Mouse (Mus musculus): ENCODE data around the gene Lama5.

Lama5 gene

DNA sequence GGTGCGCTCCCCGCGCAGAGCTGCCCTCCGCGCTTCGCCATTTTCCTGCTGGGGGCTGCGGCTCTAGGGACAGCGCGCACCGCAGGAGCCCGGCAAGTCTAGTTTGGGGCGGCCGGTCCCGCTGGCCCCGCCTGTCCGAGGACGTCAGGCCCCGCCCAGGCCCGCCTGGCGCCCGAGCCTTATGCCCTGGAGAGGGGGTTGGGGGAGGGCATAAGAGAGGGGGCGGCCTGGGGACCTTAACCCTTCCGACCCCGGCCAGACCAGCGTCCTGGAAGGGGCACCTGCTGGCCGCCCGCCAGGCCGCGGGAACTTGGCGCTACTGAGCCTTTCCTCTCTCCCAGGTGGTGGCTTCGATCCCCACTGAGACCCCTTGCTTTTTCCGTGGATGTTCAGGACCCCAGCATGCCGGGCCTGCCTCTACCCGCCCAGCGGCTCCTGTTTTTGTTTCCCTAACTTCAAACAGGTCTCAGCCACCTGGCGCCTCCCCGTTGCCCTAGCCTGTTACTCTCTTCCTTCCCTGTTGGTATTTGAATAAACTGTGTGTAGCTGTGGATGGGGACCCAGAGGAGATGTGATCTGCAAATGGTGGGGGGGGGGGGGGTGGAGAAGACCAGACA is at the start of gene Lama5:
TSS of gene Lama5 (minus strand) at position 98 of the 617 bp plus-strand sequence.
- in situ Hi-C loops (cut with MboI, MseI): loop anchor here (10.0 kb wide), 1 partner anchor 1539 kb away; the partner anchor contains the start of gene Myt1

DNA sequence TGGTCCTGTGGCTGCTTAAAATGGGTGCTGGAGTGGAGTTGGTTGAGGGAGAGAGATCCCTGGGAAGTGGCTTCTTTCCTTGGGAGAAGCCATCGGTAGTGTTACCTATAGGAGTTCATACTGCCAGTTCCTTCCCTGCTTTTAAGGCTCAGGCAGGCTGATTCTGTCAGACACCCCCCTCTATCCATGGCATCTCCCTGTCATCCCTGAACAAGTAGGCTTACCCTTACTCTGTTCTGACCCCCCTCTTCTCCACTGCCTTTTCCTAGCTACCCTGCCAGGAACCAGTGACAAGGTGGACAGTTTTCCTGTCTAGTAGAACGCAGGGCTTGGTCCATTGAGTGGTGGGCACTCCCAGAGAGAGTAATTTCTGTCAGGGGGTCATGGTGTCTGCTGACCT is 48.9 kb upstream of the Lama5 start:
- in situ Hi-C loops (cut with MboI, MseI): loop anchor here (5.0 kb wide), 1 partner anchor 308 kb away; the partner anchor contains the start of gene Mrgbp

DNA sequence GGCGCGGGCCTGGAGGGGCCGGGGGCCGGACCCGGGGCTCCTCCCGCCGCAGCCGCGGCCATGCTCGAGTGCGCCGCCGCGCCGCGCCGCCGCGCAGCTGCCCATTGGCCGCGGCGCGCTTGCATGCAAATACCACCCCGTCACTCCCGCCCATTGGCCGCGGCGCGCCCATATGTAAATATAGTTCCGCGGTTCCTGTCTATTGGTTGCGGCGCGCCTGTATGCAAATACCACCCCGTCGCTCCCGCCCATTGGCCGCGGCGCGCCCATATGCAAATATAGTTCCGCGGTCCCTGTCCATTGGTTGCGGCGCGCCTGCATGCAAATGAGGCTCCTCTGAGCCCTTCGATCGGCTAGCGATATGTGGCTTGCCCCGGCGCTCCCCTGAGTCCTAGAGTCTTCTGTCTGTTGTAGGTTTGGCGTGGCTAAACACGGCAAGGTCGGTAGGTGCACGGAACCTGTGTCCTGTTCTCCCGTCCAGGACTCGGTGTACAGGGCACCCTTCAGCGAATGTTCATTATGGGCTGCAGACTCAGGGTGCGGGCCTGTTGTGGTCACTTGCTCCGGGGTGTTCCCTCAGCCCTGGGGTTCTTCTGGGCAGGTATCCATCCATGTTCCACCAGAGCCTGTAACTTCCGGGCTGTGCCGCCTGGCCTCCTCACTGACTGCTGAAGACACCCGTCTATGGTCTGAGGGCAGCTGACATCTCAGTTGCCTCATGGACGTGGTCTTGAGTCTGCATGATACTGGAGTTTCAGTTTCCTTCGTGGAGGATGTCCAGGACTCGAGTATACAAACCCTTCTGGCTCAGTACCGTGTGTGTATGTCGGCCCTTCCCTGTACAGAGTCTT is 48.0 kb upstream of the Lama5 start, which contains the start of gene Cables2:
TSS of gene Cables2 (minus strand) at position 103 of the 851 bp plus-strand sequence.
- in situ Hi-C loops (cut with MboI, MseI): loop anchor here (5.0 kb wide), 1 partner anchor 309 kb away; the partner anchor contains the start of gene Mrgbp

DNA sequence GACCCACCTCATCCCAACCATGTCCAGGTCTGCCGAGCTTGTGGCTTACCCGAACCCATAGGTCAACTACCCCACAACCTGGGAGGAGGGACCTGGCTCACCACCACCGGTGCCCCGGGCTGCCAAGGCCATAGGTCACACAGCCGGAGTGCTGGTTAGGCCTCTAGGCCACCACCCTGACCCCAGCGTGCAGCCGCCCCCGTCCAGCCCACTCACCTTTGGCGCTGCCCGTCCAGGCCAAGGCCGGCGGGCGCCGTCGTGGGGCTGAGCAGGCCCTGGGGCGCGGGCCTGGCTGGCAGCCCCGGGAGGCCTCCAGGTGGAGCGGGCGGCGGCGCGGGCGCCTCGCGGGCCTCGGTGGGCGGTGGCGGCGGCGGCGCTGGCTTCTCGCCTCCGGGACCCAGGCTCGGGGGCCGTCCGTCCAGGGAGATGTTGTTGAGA is 47.2 kb upstream of the Lama5 start:
- in situ Hi-C loops (cut with MboI, MseI): loop anchor here (5.0 kb wide), 1 partner anchor 309 kb away; the partner anchor contains the start of gene Mrgbp

DNA sequence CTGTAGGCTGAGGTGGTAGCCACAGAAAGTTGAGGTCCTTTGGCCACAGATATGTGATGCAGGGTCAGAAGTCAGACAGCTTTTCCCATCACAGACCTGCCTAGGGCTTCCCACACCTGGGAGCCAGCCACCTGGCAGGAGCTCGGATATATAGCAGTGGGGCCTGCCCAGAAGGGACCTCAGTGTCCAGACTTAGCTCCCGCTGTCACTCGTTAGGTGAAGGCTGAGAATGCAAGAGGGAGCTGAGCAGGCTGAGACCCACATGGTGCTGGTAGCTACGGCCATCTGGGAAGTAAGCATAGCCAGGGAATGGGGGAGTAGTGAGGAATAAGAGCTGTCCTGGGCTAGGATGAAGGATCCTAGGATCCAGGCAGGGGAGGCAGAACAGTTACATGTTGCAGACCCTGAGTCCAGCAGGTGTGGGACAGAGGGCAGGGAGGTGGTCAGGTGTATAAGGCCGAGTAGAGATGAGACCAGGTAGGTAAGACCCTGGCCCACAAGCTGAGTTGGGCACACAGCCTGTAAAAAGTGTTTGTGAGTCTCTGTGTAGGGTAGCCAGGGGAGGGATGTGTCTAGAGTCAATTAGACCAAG is 46.2 kb upstream of the Lama5 start:
- in situ Hi-C loops (cut with MboI, MseI): loop anchor here (5.0 kb wide), 1 partner anchor 310 kb away; the partner anchor contains the start of gene Mrgbp

DNA sequence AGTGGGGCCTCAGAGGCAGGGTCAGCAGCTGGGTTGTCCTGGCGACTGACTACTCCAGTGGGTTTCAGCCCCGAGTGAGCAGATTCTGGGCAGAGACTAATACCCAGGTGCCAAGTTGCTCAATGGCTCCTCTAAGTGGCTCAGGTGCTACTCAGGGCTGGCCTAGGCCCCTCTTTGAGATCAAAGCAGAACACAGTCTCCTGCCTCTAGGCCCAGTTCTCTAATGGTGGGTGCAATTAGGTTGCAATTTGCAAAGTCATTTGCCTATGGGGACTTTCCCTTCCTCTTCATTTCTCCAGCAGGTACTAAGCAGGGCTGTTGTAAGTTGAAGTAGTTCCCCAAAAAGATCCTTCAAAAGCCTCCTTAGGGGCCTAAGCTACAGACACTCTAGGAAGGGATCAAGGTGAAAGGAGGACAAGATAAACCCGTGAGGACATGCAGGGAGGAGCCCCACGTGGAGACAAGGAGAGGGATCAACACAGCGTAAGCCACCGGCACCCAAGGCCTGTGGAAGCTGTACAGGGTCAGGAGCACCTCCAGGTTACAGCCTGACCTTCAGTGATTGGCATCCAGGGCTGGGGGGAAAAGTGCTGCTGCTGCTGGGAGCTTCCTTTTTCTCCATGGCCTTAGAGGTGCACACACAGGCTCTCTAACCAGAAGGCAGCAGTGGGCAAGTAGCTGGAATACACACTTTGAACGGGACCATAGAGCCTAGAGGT is 45.0 kb upstream of the Lama5 start:
- in situ Hi-C loops (cut with MboI, MseI): loop anchor here (5.0 kb wide), 1 partner anchor 312 kb away; the partner anchor contains the start of gene Mrgbp

DNA sequence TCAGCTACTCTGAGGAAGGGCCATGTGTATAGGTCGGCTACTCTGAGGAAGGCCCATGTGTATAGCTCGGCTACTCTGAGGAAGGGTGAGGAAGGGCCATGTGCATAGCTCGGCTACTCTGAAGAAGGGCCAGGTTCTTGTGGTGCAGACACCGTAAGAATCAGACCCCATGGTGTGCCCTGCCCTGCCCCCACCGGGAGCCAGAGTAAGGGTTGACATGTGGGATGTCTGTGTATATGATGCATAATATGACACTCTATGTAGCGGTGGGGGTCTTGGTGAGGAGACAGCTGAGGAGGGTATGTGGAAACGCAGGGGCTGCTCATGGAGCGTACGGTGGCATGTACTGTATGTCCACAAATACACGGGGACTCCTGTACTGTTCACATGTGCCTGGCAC is 43.7 kb upstream of the Lama5 start:
- in situ Hi-C loops (cut with MboI, MseI): no loop called here

DNA sequence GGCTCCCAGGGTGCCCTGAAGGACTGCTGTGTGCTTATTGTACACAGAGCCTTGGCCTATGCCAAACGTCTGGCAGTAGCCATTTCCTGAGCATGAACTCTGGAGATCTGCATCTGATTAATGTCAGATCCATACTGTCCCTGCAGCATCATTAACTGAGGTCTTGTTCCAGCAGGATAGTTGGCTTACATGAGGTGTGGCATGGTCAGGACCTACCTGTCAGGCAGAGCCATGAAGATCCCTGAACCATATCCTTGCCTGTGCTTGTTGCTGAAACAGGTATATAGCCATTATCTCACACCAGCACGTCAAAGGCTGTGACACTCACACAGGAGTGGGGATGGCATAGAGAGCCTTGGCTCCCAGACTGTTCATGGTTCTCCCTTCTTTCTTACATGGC is 42.3 kb upstream of the Lama5 start:
- in situ Hi-C loops (cut with MboI, MseI): no loop called here

DNA sequence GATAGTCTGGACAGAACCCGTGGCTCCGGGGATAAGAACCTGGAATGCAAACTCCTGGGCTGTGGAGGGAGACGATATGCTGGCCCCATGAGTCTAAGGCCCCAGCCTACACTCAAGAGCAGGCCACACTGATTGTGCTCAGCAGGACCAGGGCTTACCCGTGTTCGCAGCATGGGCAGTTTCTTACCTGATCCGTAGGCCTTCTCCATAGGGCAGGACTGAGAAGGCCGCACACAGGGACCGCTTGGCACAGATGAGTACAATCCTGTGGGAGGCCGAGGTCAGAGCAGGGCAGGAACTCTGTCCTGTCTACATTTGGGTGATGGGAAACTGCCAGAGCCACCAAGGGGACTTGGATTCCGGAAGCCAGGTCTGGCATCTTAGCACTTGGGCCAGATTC is 37.2 kb upstream of the Lama5 start:
- in situ Hi-C loops (cut with MboI, MseI): loop anchor here (5.0 kb wide), 1 partner anchor 301 kb away; no protein-coding TSS in a partner anchor

DNA sequence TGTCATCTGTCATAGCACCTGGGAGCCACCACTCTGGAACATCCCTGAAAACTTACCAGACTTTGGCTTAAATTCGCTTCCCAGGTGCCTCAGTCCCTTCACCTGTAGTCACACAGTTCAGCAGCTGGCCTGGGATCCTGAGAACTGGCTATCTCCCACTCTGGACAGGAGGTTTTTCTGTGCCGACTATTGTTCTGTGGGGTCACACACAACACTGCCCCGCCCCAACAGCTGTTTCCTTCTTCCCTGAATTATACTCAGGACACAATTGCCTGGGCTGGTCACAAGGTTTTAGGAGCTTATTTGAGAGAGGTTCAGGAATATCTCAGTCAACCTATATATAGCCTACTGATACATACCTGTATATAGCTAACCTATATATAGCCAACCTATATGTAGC is 36.8 kb upstream of the Lama5 start:
- in situ Hi-C loops (cut with MboI, MseI): loop anchor here (5.0 kb wide), 1 partner anchor 300 kb away; no protein-coding TSS in a partner anchor

DNA sequence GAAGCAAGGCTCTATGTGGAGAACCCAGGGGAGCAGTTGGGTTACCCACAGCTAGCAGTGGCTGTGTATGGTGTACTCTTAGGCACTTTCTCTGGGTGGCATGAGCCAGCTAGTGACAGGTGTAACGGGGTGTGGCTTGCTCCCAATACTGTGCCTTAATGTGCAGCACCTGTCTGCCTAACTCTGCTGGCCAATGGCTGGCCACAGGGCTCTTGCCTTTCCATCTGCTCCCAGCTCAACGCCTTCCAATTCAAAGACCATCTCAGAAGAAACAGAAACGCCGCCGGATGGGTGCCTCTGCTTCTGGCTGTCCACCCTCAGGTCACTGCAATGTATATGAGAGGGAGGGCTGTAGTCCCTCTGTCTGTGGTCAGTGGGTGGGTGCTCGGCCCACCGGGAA is 36.2 kb upstream of the Lama5 start:
- in situ Hi-C loops (cut with MboI, MseI): loop anchor here (5.0 kb wide), 1 partner anchor 300 kb away; no protein-coding TSS in a partner anchor

DNA sequence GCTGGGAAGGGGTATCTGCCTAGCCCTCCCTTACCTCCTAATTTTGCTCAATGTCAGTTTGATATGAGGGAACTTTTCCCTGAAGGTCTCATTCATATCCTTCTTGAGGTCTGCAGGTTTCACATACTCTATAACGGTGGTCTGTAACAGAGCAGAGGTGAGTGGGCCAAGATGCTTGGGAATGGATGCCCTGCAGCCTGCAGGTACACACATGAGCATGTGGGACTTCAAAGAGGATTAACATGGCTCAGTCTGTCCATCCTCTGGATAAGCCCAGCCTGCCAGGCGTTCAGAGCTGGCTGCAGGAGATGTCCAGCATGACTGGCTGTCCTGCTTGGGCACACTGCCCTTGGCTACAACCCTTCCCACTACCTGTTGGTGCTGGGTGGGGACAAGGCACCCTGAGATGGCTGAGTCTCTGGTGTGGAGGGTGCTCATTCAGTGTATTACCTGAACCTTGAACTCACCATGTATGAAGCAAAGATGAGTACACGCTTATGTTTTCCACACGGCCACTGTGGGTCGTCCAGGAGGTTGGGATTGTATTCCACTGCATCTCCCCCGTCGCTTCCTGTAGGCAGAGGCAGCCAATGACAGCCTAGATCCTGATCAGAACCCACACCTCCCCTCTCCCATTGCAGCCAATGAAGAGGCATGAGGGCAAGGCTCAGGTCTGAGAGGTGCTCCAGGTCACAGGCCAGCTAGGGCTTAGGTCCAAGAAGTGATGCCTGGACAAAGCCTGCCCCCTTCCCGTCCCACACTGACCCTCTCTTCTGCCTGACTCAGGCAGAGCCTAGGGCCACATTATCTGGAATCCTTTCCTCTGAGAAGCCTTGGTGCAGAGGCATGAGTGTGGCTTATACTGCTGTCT is 35.2 kb upstream of the Lama5 start:
- in situ Hi-C loops (cut with MboI, MseI): loop anchor here (5.0 kb wide), 1 partner anchor 299 kb away; no protein-coding TSS in a partner anchor

DNA sequence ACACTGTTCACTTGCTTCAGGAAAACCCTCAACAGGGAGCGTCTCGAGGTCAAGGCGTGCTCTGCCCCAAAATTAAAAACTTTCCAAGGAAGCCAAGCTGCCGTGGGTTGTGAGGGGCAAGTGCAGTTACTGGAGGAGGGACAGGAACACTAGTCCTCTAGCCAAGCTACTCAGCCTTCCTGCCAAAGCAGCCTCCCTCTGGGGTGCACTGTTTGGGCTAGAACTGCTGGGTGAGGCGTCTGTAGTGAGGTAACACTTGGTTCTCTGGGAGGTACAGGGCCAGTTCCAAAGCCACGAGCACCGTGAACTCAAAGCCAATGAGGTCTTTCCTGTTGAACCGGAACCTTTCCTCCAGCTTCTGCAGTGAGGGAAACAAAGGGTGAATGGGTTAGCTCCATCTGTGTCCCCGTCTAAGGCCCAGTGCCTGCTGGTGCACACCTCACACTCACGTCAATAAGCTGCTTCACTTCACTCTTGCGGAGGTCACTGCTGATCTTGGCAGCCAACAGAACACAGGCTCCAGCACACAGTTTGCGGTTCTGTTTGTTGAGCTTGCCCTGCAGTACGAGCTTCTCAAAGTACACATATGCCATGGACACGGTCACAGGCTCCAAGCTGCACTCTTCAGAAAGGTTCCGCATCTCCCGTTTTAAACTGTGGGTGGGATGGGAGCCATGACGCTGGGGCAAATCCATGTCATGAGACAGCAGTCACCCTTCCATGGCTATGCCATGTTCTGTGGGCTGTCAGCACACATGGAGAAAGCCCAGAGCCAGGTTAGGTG is 34.4 kb upstream of the Lama5 start:
- in situ Hi-C loops (cut with MboI, MseI): loop anchor here (5.0 to 10.0 kb wide), 2 partner anchors 298 to 465 kb away; partner anchors contain the start of gene Slc17a9

DNA sequence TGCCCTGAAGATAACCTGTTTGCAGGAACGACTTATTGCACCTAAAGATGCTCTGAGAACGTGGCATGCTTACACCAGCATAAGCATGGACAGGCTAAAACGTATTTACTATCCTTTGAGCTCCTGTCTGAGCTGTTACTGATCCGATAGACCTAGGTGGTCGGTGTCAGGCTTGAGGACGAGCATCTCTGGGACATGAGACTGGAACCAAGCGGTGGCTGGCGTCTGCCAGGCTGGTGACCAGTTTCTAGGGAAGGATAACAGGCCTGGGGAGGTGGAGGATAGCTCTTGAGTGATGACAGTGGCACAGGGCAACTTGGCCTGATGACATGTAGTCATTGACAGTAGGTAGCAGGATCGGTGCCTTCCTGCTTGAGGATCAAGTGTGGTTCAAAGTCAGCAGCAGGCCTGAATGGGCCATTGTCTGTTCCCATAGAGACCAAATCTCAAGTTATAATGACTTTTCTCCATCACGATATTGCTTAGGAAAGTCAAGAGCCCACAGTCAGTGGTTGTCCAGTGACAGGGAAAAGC is 33.4 kb upstream of the Lama5 start:
- in situ Hi-C loops (cut with MboI, MseI): loop anchor here (10.0 kb wide), 1 partner anchor 466 kb away; the partner anchor contains the start of gene Slc17a9

DNA sequence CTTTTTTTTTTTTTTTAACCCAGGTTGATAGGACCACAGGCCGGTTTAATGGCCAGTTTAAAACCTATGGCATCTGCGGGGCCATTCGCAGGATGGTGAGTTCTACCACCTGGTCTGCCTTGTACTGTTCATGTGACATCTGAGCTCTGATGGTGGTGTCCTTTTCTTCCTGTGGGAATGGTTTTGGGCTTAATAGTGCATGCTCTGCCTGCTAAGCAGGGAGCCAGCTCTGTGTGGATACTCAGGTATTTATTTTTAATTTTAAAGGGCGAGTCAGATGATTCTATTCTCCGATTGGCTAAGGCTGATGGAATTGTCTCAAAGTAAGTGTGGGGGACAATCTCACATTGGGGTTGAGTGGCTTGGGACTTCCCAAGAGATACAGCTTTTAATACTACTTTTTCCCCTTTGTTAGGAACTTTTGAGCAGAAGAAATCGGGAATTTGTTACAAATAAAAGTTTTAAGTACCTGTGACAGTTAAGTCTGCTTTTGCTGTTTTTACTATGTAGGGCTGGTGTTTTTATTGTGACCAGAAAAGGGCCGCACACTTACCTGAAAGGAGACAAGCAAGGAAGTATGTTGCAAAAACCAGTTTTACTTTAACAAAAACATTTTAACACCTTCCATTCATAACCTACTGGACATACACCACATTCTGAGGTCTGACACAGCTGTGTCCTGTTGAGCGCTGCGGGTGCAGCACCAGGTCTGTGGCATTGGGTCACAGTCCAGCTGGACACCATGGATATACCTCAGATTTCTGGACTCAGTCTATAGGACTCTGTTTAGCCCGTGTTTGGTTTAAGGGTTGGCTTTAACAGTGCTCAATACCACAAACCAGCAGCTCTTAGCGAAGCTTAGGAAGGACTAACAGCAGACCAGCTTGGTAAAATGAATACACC is 32.6 kb upstream of the Lama5 start:
- in situ Hi-C loops (cut with MboI, MseI): loop anchor here (10.0 kb wide), 1 partner anchor 467 kb away; the partner anchor contains the start of gene Slc17a9

DNA sequence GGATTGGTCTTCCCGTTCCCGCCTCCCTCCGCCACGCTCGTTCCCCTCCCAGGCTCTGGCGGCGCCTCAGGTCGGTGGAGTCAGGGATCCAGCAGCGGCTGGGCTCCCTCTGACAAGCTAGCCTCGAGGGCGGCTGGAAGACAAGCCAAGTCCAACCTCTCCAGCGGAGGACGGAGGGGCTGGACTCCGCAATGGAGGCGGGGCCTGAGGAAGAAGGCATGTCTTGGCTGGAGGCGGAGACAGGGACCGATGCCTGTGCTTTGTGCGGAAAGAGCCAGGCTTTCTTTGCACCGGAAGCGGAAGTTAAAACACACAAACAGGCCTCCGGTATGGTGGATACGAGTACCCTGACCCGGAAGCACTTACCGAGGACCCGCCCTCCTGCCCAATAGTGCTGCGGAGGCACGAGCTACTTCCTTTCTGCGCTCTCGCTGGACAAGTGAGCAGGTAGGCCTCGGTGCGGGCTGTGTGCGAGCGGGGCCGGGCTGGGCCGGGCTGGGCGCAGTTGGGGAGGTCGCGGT is 31.4 kb upstream of the Lama5 start, which contains the start of gene Rps21:
TSS of gene Rps21 (plus strand) at position 377 of the 521 bp plus-strand sequence.
- in situ Hi-C loops (cut with MboI, MseI): loop anchor here (10.0 kb wide), 1 partner anchor 468 kb away; the partner anchor contains the start of gene Slc17a9

All from regulatory T cell (primary cell).